Mouse (Mus musculus) testis, adult 2 months (tissue): ENCODE results near the gene Zfp74.

ENCODE experiments used
- CTCF ChIP-seq: fragments of 200-500 bp; IDR thresholded peaks from 2 replicates; pipeline ENCODE4 v1.5.1; 2012; ENCODE audit warnings: low read depth, mild to moderate bottlenecking, inconsistent platforms, low read length, moderate library complexity; ENCODE audit not compliant: control insufficient read depth, insufficient read depth, insufficient replicate concordance
- POLR2A ChIP-seq: fragments of 200-500 bp; IDR thresholded peaks from 2 replicates; pipeline ENCODE4 v1.6.1; 2012; ENCODE audit warnings: low read depth, mild to moderate bottlenecking, inconsistent platforms, low read length, moderate library complexity; ENCODE audit not compliant: control insufficient read depth

DNA sequence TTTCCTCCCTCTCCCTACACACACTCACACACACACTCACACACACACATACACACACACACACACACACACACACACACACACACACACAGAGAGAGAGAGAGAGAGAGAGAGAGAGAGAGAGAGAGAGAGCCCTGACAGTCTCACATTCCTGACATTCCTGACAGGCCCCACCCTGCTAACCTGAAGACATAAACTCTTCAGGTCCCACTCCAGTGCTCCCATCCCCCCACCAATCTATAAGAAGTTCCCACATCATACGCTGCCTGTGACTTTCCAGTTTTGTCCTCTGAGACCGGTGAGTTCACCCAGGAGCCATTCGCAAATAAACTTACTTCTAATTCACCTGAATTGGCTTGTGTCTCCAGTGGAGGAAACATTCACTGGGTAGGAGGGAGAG is 28.0 kb upstream of the Zfp74 start:
- TF ChIP-seq CTCF (no peak), POLR2A (no peak)
